Mouse (Mus musculus): Measurements from ENCODE around the gene Npvf.

Npvf gene

GRCm38 (mm10) chr6:50654356-50654755 is at the start of gene Npvf:
Gene Npvf (minus strand): TSS chr6:50654439.
- no peak for DNase-seq (ENCODE audit: low spot score)

- DNase-seq (ENCODE audit: low spot score), result no peak
These were observed 35.0 kb upstream of the Npvf start for GRCm38 (mm10) chr6:50689121-50689815.

- no peak for DNase-seq (ENCODE audit: low spot score)
These were observed 30.6 kb upstream of the Npvf start for GRCm38 (mm10) chr6:50684646-50685415.

DNA sequence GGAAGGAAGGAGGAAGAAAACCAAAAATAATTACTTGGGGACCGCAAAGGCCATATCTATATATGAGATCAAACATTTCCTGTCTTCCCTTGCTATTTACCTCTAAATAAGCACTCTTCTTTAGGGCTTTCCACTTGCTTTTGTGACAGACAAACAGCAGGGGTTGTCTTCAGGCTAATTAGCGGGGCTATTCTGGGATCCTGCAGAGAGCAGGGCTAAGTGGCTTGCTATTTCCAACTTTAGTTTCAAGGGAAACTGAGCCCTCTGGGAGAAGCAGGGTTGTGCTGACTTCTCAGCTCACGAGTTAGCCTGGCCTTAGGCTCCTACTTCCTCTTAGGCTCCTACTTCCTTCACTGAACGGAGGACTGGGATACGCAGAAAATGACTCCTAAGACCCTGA is 27.3 kb upstream of the Npvf start:
- no peak for DNase-seq (ENCODE audit: low spot score)

DNA sequence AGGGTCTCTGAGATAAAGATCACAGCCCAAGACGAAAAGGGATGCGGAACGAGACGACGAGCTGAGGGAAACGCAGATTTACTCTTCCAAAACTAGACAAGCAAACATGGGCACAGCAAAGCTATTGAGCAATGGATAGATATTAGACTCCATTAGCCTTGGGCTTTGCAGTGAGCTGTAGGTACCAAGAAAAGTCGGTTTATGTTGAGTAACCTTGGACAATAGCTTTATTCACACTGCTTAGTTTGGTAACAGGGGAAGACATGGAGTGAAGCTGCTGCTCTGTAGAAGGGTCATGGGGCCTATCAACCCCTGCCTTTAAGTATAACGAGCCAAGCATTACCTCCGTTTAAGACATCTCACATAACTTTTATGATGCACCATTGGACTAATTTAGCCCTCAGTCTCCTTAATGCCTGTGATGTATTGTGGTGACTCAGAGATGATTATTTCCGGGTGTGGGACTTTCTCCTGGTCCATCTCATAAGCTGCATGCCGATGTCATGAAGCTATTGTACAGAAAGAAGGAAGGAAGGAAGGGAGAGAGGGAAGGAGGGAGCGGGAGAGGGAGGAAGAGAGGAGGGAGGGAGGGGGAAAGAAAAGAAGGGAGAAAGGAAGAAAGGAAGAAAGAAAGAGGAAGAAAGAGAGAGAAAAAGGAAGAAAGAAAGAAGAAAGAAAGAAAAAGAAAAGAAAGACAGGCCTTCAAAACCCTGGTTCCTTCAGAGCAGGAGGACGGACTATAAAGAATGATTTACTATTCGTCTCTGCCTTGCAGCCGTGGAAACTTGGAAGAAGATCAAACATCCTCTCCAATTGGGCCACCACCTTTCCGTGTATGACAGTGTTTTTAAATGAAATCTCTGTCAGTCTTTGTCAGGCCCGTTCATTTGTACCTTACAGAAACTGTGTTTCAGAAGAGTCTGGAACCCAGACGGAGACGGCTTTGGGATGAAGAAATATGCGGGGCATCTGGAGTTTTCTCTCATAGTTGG is 26.3 kb upstream of the Npvf start:
- no peak for DNase-seq (ENCODE audit: low spot score)

- no peak for DNase-seq (ENCODE audit: low spot score)
These were observed 25.2 kb upstream of the Npvf start for GRCm38 (mm10) chr6:50679486-50679828.

- peak; percentile 24 for DNase-seq (ENCODE audit: low spot score)
These were observed 24.7 kb upstream of the Npvf start for GRCm38 (mm10) chr6:50678826-50679485.

DNA sequence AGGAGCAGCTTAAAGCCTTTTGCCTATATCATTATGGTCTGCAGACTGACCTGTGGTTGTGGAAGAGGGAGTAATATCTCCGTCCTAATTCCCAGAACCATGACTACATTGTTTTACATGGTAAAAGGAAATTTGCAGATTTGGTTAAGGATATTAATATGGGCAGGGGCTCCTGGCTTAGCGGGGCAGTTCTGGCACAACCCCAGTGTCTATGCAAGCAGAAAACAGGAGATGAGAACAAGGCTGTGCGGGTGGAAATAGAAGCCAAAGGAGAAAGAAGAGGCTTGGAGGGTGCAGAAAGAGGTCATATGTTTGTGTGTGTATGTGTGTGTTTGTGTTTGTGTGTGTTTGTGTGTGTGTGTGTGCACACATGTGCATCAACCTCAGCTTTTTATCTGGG is 17.0 kb upstream of the Npvf start:
- DNase-seq (ENCODE audit: low spot score), result no peak

DNA sequence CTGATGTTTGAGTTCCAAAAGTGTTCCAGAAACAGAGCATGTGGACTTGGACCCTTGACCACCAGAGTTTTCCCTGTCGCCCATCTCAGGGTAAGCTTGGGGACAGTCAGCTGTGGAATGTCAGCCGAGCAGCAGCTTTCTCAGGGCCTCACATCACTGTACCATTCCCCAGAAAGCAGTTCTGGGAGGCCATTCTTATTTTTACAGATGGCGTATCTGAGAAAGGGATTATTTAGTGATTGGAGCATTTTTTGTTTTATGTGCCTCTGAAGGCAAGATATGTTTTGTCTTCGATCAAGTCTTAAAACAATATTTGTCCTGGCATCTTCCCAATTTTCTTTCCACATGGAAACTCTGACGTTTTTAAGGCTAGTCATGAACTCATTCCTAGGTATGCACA is 12.7 kb upstream of the Npvf start:
- no peak for DNase-seq (ENCODE audit: low spot score)

DNA sequence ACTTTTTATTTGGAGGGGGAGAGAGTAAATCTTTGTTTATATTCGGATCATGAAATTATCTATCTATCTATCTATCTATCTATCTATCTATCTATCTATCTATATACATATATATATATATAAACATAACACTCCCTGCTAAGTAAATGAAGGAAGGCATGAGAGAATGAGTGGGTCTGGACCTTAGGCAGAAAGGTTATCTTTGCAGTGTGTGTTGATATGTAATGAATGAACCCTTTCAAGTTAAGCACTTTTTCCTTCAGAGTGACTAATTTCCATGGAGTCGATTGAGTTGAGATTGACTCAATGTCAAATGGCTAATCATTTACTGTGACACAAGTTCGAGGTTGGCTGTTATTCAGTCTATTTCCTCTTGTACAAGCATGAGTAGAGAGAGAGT is 10.8 kb upstream of the Npvf start:
- DNase-seq (ENCODE audit: low spot score), result no peak

DNA sequence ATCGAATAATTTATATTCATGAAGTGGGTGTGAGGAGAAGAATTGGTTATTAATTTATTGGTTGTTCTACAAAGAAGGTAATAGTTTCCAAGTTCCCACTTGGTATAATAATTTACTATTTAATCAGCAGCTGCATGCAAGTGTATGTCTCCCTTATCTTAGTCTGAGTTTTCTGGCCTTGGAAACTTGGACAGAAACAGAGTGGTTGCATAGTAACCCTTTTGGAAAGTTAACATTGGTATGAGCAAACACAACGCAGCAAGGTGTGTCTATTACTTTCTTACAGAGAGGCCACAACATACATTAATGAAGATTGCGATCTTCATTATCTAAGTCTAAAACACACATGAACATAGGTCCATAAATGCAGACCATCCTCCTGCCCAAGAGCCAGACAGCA is 10.0 kb upstream of the Npvf start:
- DNase-seq (ENCODE audit: low spot score), result no peak

GRCm38 (mm10) chr6:50662925-50663583 is 8.8 kb upstream of the Npvf start:
- DNase-seq (ENCODE audit: low spot score), result no peak

- no peak for DNase-seq (ENCODE audit: low spot score)
These were observed 7.5 kb upstream of the Npvf start for GRCm38 (mm10) chr6:50661729-50662128.

DNA sequence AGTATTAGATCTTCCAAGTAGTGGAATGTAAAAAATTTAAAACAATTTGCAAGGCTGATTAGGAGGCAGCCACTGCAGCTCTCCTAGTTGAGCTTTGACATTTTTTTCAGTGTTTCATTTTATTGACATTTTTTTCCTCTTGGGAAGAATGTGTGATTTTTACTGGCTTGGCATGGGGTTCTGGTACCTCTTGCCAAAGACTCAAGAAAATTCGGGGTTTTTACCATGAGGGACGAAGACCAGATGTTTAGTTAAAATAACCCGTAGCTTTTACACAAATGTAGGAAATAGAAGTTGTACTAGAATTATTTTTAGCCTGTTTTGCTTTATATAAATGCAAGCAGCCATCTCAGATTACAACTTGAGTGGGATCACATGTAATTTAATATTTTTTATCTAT is 4.2 kb upstream of the Npvf start:
- no peak for DNase-seq (ENCODE audit: low spot score)

GRCm38 (mm10) chr6:50658018-50658417 is 3.8 kb upstream of the Npvf start:
- DNase-seq (ENCODE audit: low spot score), result no peak

GRCm38 (mm10) chr6:50656426-50656825 is 2.2 kb upstream of the Npvf start:
- DNase-seq (ENCODE audit: low spot score), result no peak

- DNase-seq (ENCODE audit: low spot score), result no peak
These were observed 1.7 kb upstream of the Npvf start for GRCm38 (mm10) chr6:50655925-50656324.

DNA sequence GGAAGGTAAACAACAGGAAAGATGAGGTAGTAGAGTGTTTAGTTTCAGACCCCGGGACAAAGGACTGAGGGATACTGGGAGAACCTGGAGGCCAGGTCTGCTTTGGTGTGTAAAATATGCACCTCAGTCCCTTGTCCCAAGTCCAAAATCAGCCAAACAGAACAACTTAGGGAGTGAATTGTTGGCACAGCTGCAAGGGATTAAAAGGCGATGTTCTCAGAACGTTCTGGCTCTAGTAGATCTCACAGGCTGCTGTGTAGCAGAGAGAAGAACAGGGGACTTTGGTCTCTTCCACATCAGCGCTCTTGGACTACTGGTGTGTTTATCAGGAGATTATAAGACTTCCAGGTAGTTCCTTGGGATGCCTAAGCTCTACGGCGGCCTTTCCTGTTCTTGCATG is 6.6 kb downstream of the Npvf start:
- DNase-seq (ENCODE audit: low spot score), result no peak

DNA sequence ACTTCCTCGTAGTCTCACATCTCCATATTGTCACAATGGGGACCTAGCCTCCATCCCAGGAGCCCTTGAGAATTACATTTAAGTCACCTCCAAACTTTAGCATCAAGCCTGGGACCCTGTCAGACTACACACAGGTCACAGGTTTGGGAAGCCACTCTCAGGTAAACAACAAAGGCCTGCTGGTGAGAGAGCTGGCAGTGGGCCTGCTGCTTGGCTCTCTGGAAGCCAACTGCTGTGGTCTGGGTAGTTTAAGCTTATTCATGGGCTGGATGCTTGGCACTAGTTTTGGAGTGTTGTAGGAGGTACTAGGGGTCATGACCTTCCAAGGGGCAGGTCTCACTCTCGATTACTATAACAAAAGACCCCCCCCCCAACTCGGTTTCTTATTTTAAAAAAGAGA is 7.6 kb downstream of the Npvf start:
- no peak for DNase-seq (ENCODE audit: low spot score)

DNA sequence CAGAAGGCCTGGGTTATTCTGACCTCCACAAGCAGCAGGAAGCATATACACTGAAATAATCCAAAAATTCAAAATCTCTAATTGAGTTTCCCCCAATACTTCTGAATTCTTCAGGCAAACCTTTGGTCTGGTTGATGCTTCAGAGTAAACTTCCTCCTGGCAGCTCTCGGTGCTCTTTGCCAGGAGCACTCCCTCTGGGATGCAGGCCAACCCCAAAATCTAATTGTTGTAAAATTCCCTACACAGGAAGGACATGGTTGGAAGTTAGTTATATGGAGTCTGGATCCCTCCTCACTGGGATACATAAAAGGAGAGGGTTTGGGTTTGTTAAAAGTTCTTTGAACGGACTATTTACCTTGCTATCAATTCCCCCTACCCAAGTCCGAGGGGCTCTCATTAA is 9.5 kb downstream of the Npvf start:
- no peak for DNase-seq (ENCODE audit: low spot score)

DNA sequence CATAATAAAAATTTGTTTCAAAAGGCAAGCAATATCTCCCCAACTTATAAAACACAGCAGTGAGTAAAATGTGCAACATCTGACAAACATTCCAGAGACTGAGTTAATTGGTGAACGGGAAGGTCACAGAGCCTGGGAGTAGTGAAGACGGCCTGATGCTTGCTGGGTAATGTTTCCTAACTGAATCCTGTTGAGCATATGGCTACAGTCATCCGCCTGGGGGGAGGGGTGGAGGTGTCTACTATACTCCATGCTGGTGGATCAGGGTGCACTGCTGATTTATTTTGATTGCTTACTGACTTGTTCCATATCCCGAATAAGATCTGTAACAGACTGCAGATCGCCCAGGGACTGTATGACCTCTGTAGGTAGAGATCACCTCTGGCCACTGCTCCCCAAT is 12.3 kb downstream of the Npvf start:
- no peak for DNase-seq (ENCODE audit: low spot score)

DNA sequence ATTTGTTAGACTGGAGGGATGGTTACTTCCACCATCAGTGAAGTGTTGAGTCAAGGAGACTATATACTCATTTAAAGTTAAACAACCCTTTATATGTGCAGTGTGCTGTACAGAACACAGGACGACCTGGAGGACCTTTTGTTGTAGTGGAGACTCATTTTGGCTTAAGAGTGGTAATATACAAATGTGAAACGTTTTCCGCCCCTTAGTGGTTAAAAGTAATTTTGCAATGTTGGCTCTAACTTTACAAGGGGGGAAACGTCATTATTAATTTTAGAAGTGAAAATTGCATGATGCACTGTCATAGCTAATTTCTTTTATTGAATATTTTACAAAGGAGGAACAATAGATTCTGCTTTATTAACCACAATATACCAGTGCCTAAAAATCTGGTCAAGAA is 13.9 kb downstream of the Npvf start:
- no peak for DNase-seq (ENCODE audit: low spot score)
